Mouse (Mus musculus): ENCODE results near the gene Phf11c. TPM values are rescaled to one million over a fixed set of nuclear protein-coding genes. Genes with fewer than 3 reads are reported as not detected.
"Not testable (repeated sequence)": the region's sequence is repeated elsewhere in the genome, so short reads cannot be mapped to it uniquely, and the experiment has no call there.

Phf11c gene
- polyA plus RNA-seq (2015; fragmentation: Nextera tagmentation; extraction: Ambion mirVana), result 0.53 and 0.63 TPM in 2 replicates

- Histone ChIP-seq H3K9me3 (replicated peaks) (no peaks in the 10 kb centered on the region), H3K9ac (no peak within 1 kb of the TSS), H3K36me3 (no peaks in the 10 kb centered on the region), H3K27me3 (no peaks in the 10 kb centered on the region), H3K27ac (no peak within 1 kb of the TSS), H3K4me1 (no peaks in the 10 kb centered on the region), H3K4me2 (no peak within 1 kb of the TSS), H3K4me3 (replicated peaks) (no peak within 1 kb of the TSS)
- 92% methylated on average over 3 of the region's 3 CpGs for WGBS
- no peak for ATAC-seq (replicated peaks; ENCODE audit: low FRiP score)
Observed at GRCm38 (mm10) chr14:59395281-59395680, at the start of gene Phf11c. Gene Phf11c, minus strand, starts transcription at chr14:59395381.

GRCm38 (mm10) chr14:59441472-59441805, 46.3 kb upstream of the Phf11c start:
- ATAC-seq (replicated peaks; ENCODE audit: low FRiP score), result no peak
- Histone ChIP-seq H3K4me3 (replicated peaks) (peak overlapping the region; percentile 85), H3K9ac (peak overlapping the region; percentile 76), H3K9me3 (replicated peaks) (no peaks in the 10 kb centered on the region), H3K4me1 (peaks cover 9% of the 10 kb centered on the region), H3K36me3 (0 out of 2 replicates have a peak, but pooled peaks cover 4% of the 10 kb centered on the region), H3K27ac (peak overlapping the region; percentile 91), H3K4me2 (peak overlapping the region; percentile 75), H3K27me3 (no peaks in the 10 kb centered on the region)
- WGBS, result 12% methylated on average over 6 of the region's 6 CpGs

GRCm38 (mm10) chr14:59440558-59441471, 45.6 kb upstream of the Phf11c start, which contains the start of the genes Setdb2 and Cab39l:
Gene Setdb2, minus strand, starts transcription at chr14:59440884.
Gene Cab39l, plus strand, starts transcription at chr14:59440972.
- peak within 1 kb of the TSS; percentile 75 for H3K4me2 ChIP-seq
- peak within 1 kb of the TSS; percentile 76 for H3K9ac ChIP-seq
- no peaks in the 10 kb centered on the region for H3K9me3 ChIP-seq (replicated peaks)
- peaks cover 9% of the 10 kb centered on the region for H3K4me1 ChIP-seq
- under 1% methylated on average over 66 of the region's 66 CpGs for WGBS
- H3K27me3 ChIP-seq, result no peaks in the 10 kb centered on the region
- 0 out of 2 replicates have a peak, but pooled peaks cover 4% of the 10 kb centered on the region for H3K36me3 ChIP-seq
- H3K27ac ChIP-seq, result peak within 1 kb of the TSS; percentile 91
- ATAC-seq (replicated peaks; ENCODE audit: low FRiP score), result peak; percentile 100
- H3K4me3 ChIP-seq (replicated peaks), result peak within 1 kb of the TSS; percentile 85

- WGBS, result 15% methylated on average over 7 of the region's 7 CpGs
- 0 out of 2 replicates have a peak, but pooled peaks cover 4% of the 10 kb centered on the region for H3K36me3 ChIP-seq
- H3K27me3 ChIP-seq, result no peaks in the 10 kb centered on the region
- peak overlapping the region; percentile 85 for H3K4me3 ChIP-seq (replicated peaks)
- H3K4me1 ChIP-seq, result peaks cover 9% of the 10 kb centered on the region
- H3K4me2 ChIP-seq, result peak overlapping the region; percentile 75
- no peak overlapping the region for H3K27ac ChIP-seq
- no peaks in the 10 kb centered on the region for H3K9me3 ChIP-seq (replicated peaks)
- no peak for ATAC-seq (replicated peaks; ENCODE audit: low FRiP score)
- peak overlapping the region; percentile 76 for H3K9ac ChIP-seq
Observed at GRCm38 (mm10) chr14:59440039-59440438, 44.9 kb upstream of the Phf11c start.

GRCm38 (mm10) chr14:59438505-59438904, 43.3 kb upstream of the Phf11c start:
- H3K9me3 ChIP-seq (replicated peaks), result no peaks in the 10 kb centered on the region
- H3K9ac ChIP-seq, result no peak overlapping the region
- H3K4me1 ChIP-seq, result peaks cover 9% of the 10 kb centered on the region
- H3K27me3 ChIP-seq, result no peaks in the 10 kb centered on the region
- no peak for ATAC-seq (replicated peaks; ENCODE audit: low FRiP score)
- H3K4me2 ChIP-seq, result no peak overlapping the region
- H3K27ac ChIP-seq, result no peak overlapping the region
- H3K36me3 ChIP-seq, result 0 out of 2 replicates have a peak, but pooled peaks cover 4% of the 10 kb centered on the region
- 90% methylated on average over 2 of the region's 2 CpGs for WGBS
- H3K4me3 ChIP-seq (replicated peaks), result no peak overlapping the region

GRCm38 (mm10) chr14:59437398-59437797, 42.2 kb upstream of the Phf11c start:
- H3K4me3 ChIP-seq (replicated peaks), result no peak overlapping the region
- no peaks in the 10 kb centered on the region for H3K27me3 ChIP-seq
- H3K4me2 ChIP-seq, result no peak overlapping the region
- no peak for ATAC-seq (replicated peaks; ENCODE audit: low FRiP score)
- no peak overlapping the region for H3K27ac ChIP-seq
- 0 out of 2 replicates have a peak, but pooled peaks cover 4% of the 10 kb centered on the region for H3K36me3 ChIP-seq
- no peaks in the 10 kb centered on the region for H3K9me3 ChIP-seq (replicated peaks)
- peaks cover 9% of the 10 kb centered on the region for H3K4me1 ChIP-seq
- 83% methylated on average over 3 of the region's 3 CpGs for WGBS
- no peak overlapping the region for H3K9ac ChIP-seq

GRCm38 (mm10) chr14:59435206-59435605, 40.0 kb upstream of the Phf11c start:
- no peak for ATAC-seq (replicated peaks; ENCODE audit: low FRiP score)
- Histone ChIP-seq H3K4me1 (peaks cover 9% of the 10 kb centered on the region), H3K27me3 (no peaks in the 10 kb centered on the region), H3K4me2 (no peak overlapping the region), H3K36me3 (0 out of 2 replicates have a peak, but pooled peaks cover 4% of the 10 kb centered on the region), H3K27ac (no peak overlapping the region), H3K4me3 (replicated peaks) (no peak overlapping the region), H3K9ac (no peak overlapping the region), H3K9me3 (replicated peaks) (no peaks in the 10 kb centered on the region)

- H3K9me3 ChIP-seq (replicated peaks), result no peaks in the 10 kb centered on the region
- H3K36me3 ChIP-seq, result 0 out of 2 replicates have a peak, but pooled peaks cover 5% of the 10 kb centered on the region
- WGBS, result 56% methylated on average over 2 of the region's 2 CpGs
- H3K4me1 ChIP-seq, result no peaks in the 10 kb centered on the region
- H3K27ac ChIP-seq, result no peak overlapping the region
- no peak for ATAC-seq (replicated peaks; ENCODE audit: low FRiP score)
- no peak overlapping the region for H3K4me2 ChIP-seq
- H3K9ac ChIP-seq, result no peak overlapping the region
- H3K4me3 ChIP-seq (replicated peaks), result no peak overlapping the region
- no peaks in the 10 kb centered on the region for H3K27me3 ChIP-seq
Observed at GRCm38 (mm10) chr14:59433902-59434301, 38.7 kb upstream of the Phf11c start.

GRCm38 (mm10) chr14:59430556-59430955, 35.4 kb upstream of the Phf11c start:
- ATAC-seq (replicated peaks; ENCODE audit: low FRiP score), result no peak
- no peak overlapping the region for H3K4me3 ChIP-seq (replicated peaks)
- WGBS, result 80% methylated on average over 1 of the region's 1 CpGs
- no peak overlapping the region for H3K9ac ChIP-seq
- no peak overlapping the region for H3K27ac ChIP-seq
- H3K4me2 ChIP-seq, result no peak overlapping the region
- H3K27me3 ChIP-seq, result no peaks in the 10 kb centered on the region
- H3K9me3 ChIP-seq (replicated peaks), result no peaks in the 10 kb centered on the region
- no peaks in the 10 kb centered on the region for H3K4me1 ChIP-seq
- 0 out of 2 replicates have a peak, but pooled peaks cover 3% of the 10 kb centered on the region for H3K36me3 ChIP-seq

GRCm38 (mm10) chr14:59422912-59423663, 27.9 kb upstream of the Phf11c start:
- H3K9ac ChIP-seq, result no peak overlapping the region

GRCm38 (mm10) chr14:59418171-59418570, 23.0 kb upstream of the Phf11c start:
- Histone ChIP-seq H3K9ac (no peak overlapping the region), H3K36me3 (peaks cover 32% of the 10 kb centered on the region; the same call in 1 of the 2 replicates), H3K27me3 (no peaks in the 10 kb centered on the region), H3K4me1 (no peaks in the 10 kb centered on the region), H3K4me2 (no peak overlapping the region), H3K27ac (no peak overlapping the region), H3K9me3 (replicated peaks) (no peaks in the 10 kb centered on the region), H3K4me3 (replicated peaks) (no peak overlapping the region)
- ATAC-seq (replicated peaks; ENCODE audit: low FRiP score), result no peak
- 91% methylated on average over 4 of the region's 4 CpGs for WGBS

More at GRCm38 (mm10) chr14:59422912-59423663, 27.9 kb upstream of the Phf11c start:
- Histone ChIP-seq H3K4me2 (no peak overlapping the region), H3K36me3 (peaks cover 3% of the 10 kb centered on the region; the same call in 1 of the 2 replicates), H3K27ac (no peak overlapping the region), H3K9me3 (replicated peaks) (no peaks in the 10 kb centered on the region), H3K27me3 (no peaks in the 10 kb centered on the region), H3K4me1 (no peaks in the 10 kb centered on the region), H3K4me3 (replicated peaks) (no peak overlapping the region)
- ATAC-seq (replicated peaks; ENCODE audit: low FRiP score), result no peak
- WGBS, result 56% methylated on average over 11 of the region's 11 CpGs

GRCm38 (mm10) chr14:59414979-59415378, 19.8 kb upstream of the Phf11c start:
- not testable (repeated sequence) for H3K9ac ChIP-seq; H3K4me2 ChIP-seq; H3K27me3 ChIP-seq; H3K9me3 ChIP-seq (replicated peaks); H3K4me3 ChIP-seq (replicated peaks); H3K4me1 ChIP-seq; ATAC-seq (replicated peaks; ENCODE audit: low FRiP score); H3K27ac ChIP-seq
- H3K36me3 ChIP-seq, result peaks cover 39% of the 10 kb centered on the region
- 99% methylated on average over 2 of the region's 2 CpGs for WGBS

Measured in kidney, embryonic 15.5 days (tissue).